In the genomic region with DNA sequence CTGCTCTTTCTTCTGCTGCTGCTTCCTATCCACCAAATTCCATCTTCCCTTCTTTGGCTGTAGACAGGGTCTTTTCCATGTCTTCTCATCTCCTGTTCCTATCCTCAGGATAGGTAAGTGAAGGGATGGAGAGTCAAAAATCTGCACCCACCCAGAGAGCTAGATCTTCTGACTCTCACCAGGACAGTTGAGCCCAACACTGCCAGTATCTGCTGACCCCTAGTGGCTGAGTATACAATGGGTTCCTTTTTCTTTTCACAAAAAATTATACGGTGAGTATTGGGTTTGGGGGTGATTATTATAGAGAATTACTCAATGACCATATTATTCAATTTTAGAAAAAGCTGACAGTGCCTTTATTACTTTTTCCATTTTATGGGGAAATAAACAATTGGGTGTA, we compare ENCODE assay signal across 8 mouse cellular contexts.
DNase-seq lines count a peak whose midpoint lies in the region; ATAC-seq and TF ChIP-seq lines count a peak whose summit lies in the region.

No protein-coding gene starts in this region.

- H3K36me3 ChIP-seq in kidney, embryonic 16.5 days (ENCODE audit: insufficient read depth, low read length): no peaks in the 10 kb centered on the region
- no peaks in the 10 kb centered on the region for H3K36me3 ChIP-seq in ES-Bruce4 (ENCODE audit: control insufficient read depth, insufficient read depth, low read length, poor library complexity, severe bottlenecking)
- H3K36me3 ChIP-seq in hindbrain, postnatal 0 days (ENCODE audit: insufficient read depth, low read length): no peaks in the 10 kb centered on the region

- peak; percentile 6 for DNase-seq in kidney, adult 18-20 months
- peak; percentile 17 for DNase-seq in cerebellum, adult 11-12 months
- peak; percentile 33 for DNase-seq in hindbrain, postnatal 0 days (ENCODE audit: low spot score)
- no peak for DNase-seq in natural killer cell, adult 2 months (ENCODE audit: low spot score in 2 of 2)
- no peak for DNase-seq in layer of hippocampus, adult 9-11 months

- no peak overlapping the region for H3K27ac ChIP-seq in kidney, embryonic 16.5 days (ENCODE audit: low read length)
- no peak overlapping the region for H3K27ac ChIP-seq in ES-Bruce4 (ENCODE audit: insufficient read depth, low read length)
- no peak overlapping the region for H3K27ac ChIP-seq in hindbrain, postnatal 0 days

- no peaks in the 10 kb centered on the region; the same call in 1 of the 2 replicates for H3K27me3 ChIP-seq in kidney, embryonic 16.5 days (ENCODE audit: insufficient read depth, low read length)
- H3K27me3 ChIP-seq in ES-Bruce4 (ENCODE audit: control insufficient read depth, insufficient read depth, low read length, poor library complexity, severe bottlenecking): no peaks in the 10 kb centered on the region
- no peaks in the 10 kb centered on the region for H3K27me3 ChIP-seq in hindbrain, postnatal 0 days (ENCODE audit: insufficient read depth, low read length)

- no peaks in the 10 kb centered on the region for H3K4me1 ChIP-seq in kidney, embryonic 16.5 days (ENCODE audit: insufficient read depth, low read length)
- no peaks in the 10 kb centered on the region for H3K4me1 ChIP-seq in ES-Bruce4 (ENCODE audit: control insufficient read depth, insufficient read depth, low read length)
- H3K4me1 ChIP-seq in hindbrain, postnatal 0 days (ENCODE audit: insufficient read depth, low read length): no peaks in the 10 kb centered on the region

- no peak for TF ChIP-seq EP300 in ES-Bruce4 (IDR thresholded peaks at IDR 0.05; ENCODE audit: insufficient read depth, low read depth, low read length)

- no peaks in the 10 kb centered on the region for H3K9me3 ChIP-seq in kidney, embryonic 16.5 days (ENCODE audit: low read length)
- H3K9me3 ChIP-seq in ES-Bruce4 (replicated peaks; ENCODE audit: control insufficient read depth, insufficient read depth, low read length, poor library complexity, severe bottlenecking): no peaks in the 10 kb centered on the region
- H3K9me3 ChIP-seq in hindbrain, postnatal 0 days (ENCODE audit: low read length): no peaks in the 10 kb centered on the region

- no peak overlapping the region for H3K4me3 ChIP-seq in kidney, embryonic 16.5 days (ENCODE audit: low read length)
- H3K4me3 ChIP-seq in ES-Bruce4 (ENCODE audit: low read depth, low read length): no peak overlapping the region
- no peak overlapping the region for H3K4me3 ChIP-seq in hindbrain, postnatal 0 days (ENCODE audit: low read length)

- no peak overlapping the region for H3K4me2 ChIP-seq in kidney, embryonic 16.5 days (replicated peaks; ENCODE audit: low read depth, low read length)
- H3K4me2 ChIP-seq in hindbrain, postnatal 0 days (ENCODE audit: low read depth, low read length): no peak overlapping the region

- ATAC-seq in kidney, embryonic 16.5 days (ENCODE audit: low FRiP score, low TSS enrichment): no peak
- ATAC-seq in hindbrain, postnatal 0 days: no peak
- no peak for ATAC-seq in granulocyte monocyte progenitor cell, adult 5-6 weeks (replicated peaks; ENCODE audit: poor library complexity, severe bottlenecking)

- H3K9ac ChIP-seq in kidney, embryonic 16.5 days (replicated peaks; ENCODE audit: low read length): no peak overlapping the region
- H3K9ac ChIP-seq in ES-Bruce4 (ENCODE audit: low read depth, poor library complexity, severe bottlenecking): no peak overlapping the region
- H3K9ac ChIP-seq in hindbrain, postnatal 0 days (replicated peaks; ENCODE audit: low read length): no peak overlapping the region

- TF ChIP-seq POLR2A in ES-Bruce4 (IDR thresholded peaks at IDR 0.05; ENCODE audit: insufficient read depth, low read length): no peak

- peak; percentile 17 for TF ChIP-seq CTCF in ES-Bruce4 (IDR thresholded peaks at IDR 0.05; ENCODE audit: low read depth, low read length)
- peak; percentile 68 for TF ChIP-seq CTCF in hindbrain, postnatal 0 days (IDR thresholded peaks at IDR 0.05; ENCODE audit: low read depth)

- 35% methylated on average over 1 of the region's 1 CpGs for WGBS in kidney, embryonic 16.5 days
- 52% methylated on average over 1 of the region's 1 CpGs for WGBS in hindbrain, postnatal 0 days

Comparison
In these comparisons a context has a peak if more than half of its experiments do, and no peak if none do; other contexts are left out.
1. DNase-seq: peak in kidney, adult 18-20 months (single experiment), cerebellum, adult 11-12 months (single experiment) and hindbrain, postnatal 0 days (single experiment); none in natural killer cell, adult 2 months (0 of 2) and layer of hippocampus, adult 9-11 months (single experiment).